Mouse (Mus musculus) ES-Bruce4 (cell line): ENCODE data around the gene Cab39.

Source experiments
- CTCF ChIP-seq: IDR thresholded peaks from one replicate; pipeline ENCODE4 v1.8.1; 2011; ENCODE audit warnings: low read depth, low read length
- EP300 ChIP-seq: IDR thresholded peaks from 2 replicates; pipeline ENCODE4 v1.6.1; 2011; ENCODE audit warnings: low read depth, low read length; ENCODE audit not compliant: insufficient read depth
- POLR2A ChIP-seq: IDR thresholded peaks from one replicate; pipeline ENCODE4 v1.8.1; 2011; ENCODE audit warnings: low read length; ENCODE audit not compliant: insufficient read depth

DNA sequence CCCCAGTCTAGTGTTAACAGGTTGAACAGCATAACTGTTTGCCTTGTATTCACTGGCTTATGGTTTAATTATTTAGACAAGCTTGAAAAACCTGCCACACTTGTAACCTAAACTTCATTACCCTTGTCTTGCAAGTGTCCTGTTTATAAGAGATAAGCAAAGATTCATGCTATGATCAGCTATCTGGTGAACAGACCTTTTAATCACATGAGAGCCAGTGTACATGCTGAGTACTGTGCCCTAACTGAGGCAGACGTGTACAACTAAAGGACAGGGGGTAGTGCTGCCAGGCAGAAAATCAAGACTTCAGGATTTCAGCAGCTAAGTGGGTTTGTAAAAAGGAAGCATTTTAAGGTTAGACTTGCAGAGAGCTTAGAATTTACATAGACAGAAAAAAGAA is 46.5 kb downstream of the Cab39 start:
- no peak for TF ChIP-seq CTCF
- TF ChIP-seq POLR2A, result no peak
- TF ChIP-seq EP300, result no peak
